Mouse (Mus musculus) CH12.LX (cell line): ENCODE measurements around the gene Ccna2. TPM values are rescaled to one million over a fixed set of nuclear protein-coding genes. Genes with fewer than 3 reads are reported as not detected.

Source experiments
- DNase-seq: peaks from one replicate; pipeline ENCODE4 v3.0.0-alpha.2; 2013; ENCODE audit errors: extremely low read depth
- H3K27ac ChIP-seq: 2 replicates; pipeline ENCODE4 v1.5.1; 2012; ENCODE audit warnings: low read depth, mild to moderate bottlenecking, control low read depth, moderate library complexity; ENCODE audit not compliant: insufficient read depth
- H3K27me3 ChIP-seq: replicated peaks from 2 replicates; pipeline ENCODE3; 2012; ENCODE audit warnings: inconsistent platforms
- H3K36me3 ChIP-seq, 2 experiments: replicated peaks in 1 of 2; 2 replicates each; pipeline versions ENCODE3 to v1.6.1; 2012; ENCODE audit warnings: inconsistent platforms in 1 of 2, low read length in 1 of 2, mild to moderate bottlenecking in 1 of 2, mixed read lengths in 1 of 2, moderate library complexity in 1 of 2; ENCODE audit not compliant: control insufficient read depth in 1 of 2, insufficient read depth in 1 of 2
- H3K4me1 ChIP-seq, 2 experiments: 2 replicates each; pipeline ENCODE4 v1.6.1; 2012; ENCODE audit warnings: inconsistent platforms in 1 of 2, moderate library complexity in 1 of 2; ENCODE audit not compliant: insufficient read depth in 2 of 2, control insufficient read depth in 1 of 2
- H3K4me2 ChIP-seq: 2 replicates; pipeline ENCODE4 v1.6.1; 2012; ENCODE audit warnings: low read depth, mild to moderate bottlenecking, control low read depth; ENCODE audit not compliant: poor library complexity, insufficient read depth, severe bottlenecking
- H3K4me3 ChIP-seq, 3 experiments: fragments of 150-350 bp in 1 of 3; sonication (generic) in 1 of 3; replicated peaks in 1 of 3; 2 replicates each; pipeline versions ENCODE3 to v1.5.1; 2011 to 2012; ENCODE audit warnings: low read depth in 2 of 3, low read length in 2 of 3, mild to moderate bottlenecking in 2 of 3, moderate library complexity in 2 of 3, control low read depth in 1 of 3, improper control_type of control experiment in 1 of 3, inconsistent platforms in 1 of 3, mixed read lengths in 1 of 3; ENCODE audit not compliant: poor library complexity in 1 of 3
- H3K79me2 ChIP-seq: replicated peaks from 2 replicates; pipeline ENCODE4 v1.6.1; 2012; ENCODE audit warnings: mild to moderate bottlenecking, moderate library complexity; ENCODE audit not compliant: control insufficient read depth, poor library complexity, insufficient read depth, severe bottlenecking; ENCODE audit errors: extremely low read depth
- H3K9ac ChIP-seq: 2 replicates; pipeline ENCODE4 v1.6.1; 2012; ENCODE audit warnings: low read depth, mild to moderate bottlenecking, control low read depth, moderate library complexity; ENCODE audit not compliant: insufficient read depth
- H3K9me3 ChIP-seq: replicated peaks from 2 replicates; pipeline ENCODE3; 2012; ENCODE audit warnings: low read length, inconsistent platforms, mixed read lengths
- CHD2 ChIP-seq: IDR thresholded peaks from 2 replicates; pipeline ENCODE4 v1.6.1; 2011; ENCODE audit warnings: low read length, improper control_type of control experiment
- CTCF ChIP-seq, 2 experiments: IDR thresholded peaks in 1 of 2; conservative IDR thresholded peaks in 1 of 2; 2 replicates each; pipeline ENCODE4 v1.5.1; 2011 to 2012; ENCODE audit warnings: low read depth in 2 of 2, low read length in 2 of 2, improper control_type of control experiment in 1 of 2, inconsistent platforms in 1 of 2, mild to moderate bottlenecking in 1 of 2, moderate library complexity in 1 of 2
- E2F4 ChIP-seq: IDR thresholded peaks from 2 replicates; pipeline ENCODE4 v1.6.1; 2011; ENCODE audit warnings: low read depth, low read length, improper control_type of control experiment; ENCODE audit not compliant: insufficient replicate concordance
- GABPA ChIP-seq: IDR thresholded peaks from 2 replicates; pipeline ENCODE4 v1.6.1; 2012; ENCODE audit warnings: low read depth, low read length, improper control_type of control experiment, inconsistent platforms; ENCODE audit not compliant: insufficient replicate concordance
- IRF4 ChIP-seq: IDR thresholded peaks from 2 replicates; pipeline ENCODE4 v1.6.1; 2014; ENCODE audit warnings: low read depth, mild to moderate bottlenecking, inconsistent platforms, low read length, improper control_type of control experiment
- JUN ChIP-seq: IDR thresholded peaks from 2 replicates; pipeline ENCODE4 v1.6.1; 2011; ENCODE audit warnings: low read depth, mild to moderate bottlenecking, low read length, improper control_type of control experiment, moderate library complexity; ENCODE audit not compliant: insufficient read depth
- JUND ChIP-seq: conservative IDR thresholded peaks from 2 replicates; pipeline ENCODE4 v1.6.1; 2011; ENCODE audit warnings: low read depth, low read length, improper control_type of control experiment
- KAT2A ChIP-seq: IDR thresholded peaks from 2 replicates; pipeline ENCODE4 v1.6.1; 2012; ENCODE audit warnings: low read length, improper control_type of control experiment, inconsistent platforms; ENCODE audit not compliant: insufficient replicate concordance
- MAX ChIP-seq: IDR thresholded peaks from 2 replicates; pipeline ENCODE4 v1.6.1; 2011; ENCODE audit warnings: low read length, improper control_type of control experiment
- MYC ChIP-seq: IDR thresholded peaks from 2 replicates; pipeline ENCODE4 v1.6.1; 2011; ENCODE audit warnings: low read depth, mild to moderate bottlenecking, improper control_type of control experiment, low read length
- NELFE ChIP-seq: IDR thresholded peaks from 2 replicates; pipeline ENCODE4 v1.6.1; 2011; ENCODE audit warnings: low read depth, low read length, improper control_type of control experiment
- PAX5 ChIP-seq: IDR thresholded peaks from 2 replicates; pipeline ENCODE4 v1.6.1; 2012; ENCODE audit warnings: low read length, inconsistent platforms, mixed read lengths
- POLR2AphosphoS2 ChIP-seq: IDR thresholded peaks from 2 replicates; pipeline ENCODE4 v1.6.1; 2011; ENCODE audit warnings: low read depth, low read length, improper control_type of control experiment
- RCOR1 ChIP-seq: conservative IDR thresholded peaks from 2 replicates; pipeline ENCODE4 v1.6.1; 2012; ENCODE audit warnings: low read depth, mild to moderate bottlenecking, inconsistent platforms, low read length, improper control_type of control experiment
- SIN3A ChIP-seq: IDR thresholded peaks from 2 replicates; pipeline ENCODE4 v1.6.1; 2012; ENCODE audit warnings: low read length, improper control_type of control experiment, inconsistent platforms
- TBP ChIP-seq: conservative IDR thresholded peaks from 2 replicates; pipeline ENCODE4 v1.6.1; 2011; ENCODE audit warnings: low read depth, low read length, improper control_type of control experiment
- UBTF ChIP-seq: IDR thresholded peaks from 2 replicates; pipeline ENCODE4 v1.6.1; 2012; ENCODE audit warnings: low read depth, mild to moderate bottlenecking, inconsistent platforms, low read length, improper control_type of control experiment, moderate library complexity
- ZC3H11A ChIP-seq: IDR thresholded peaks from 2 replicates; pipeline ENCODE4 v1.6.1; 2012; ENCODE audit warnings: low read depth, mild to moderate bottlenecking, inconsistent platforms, low read length, improper control_type of control experiment
- ZKSCAN1 ChIP-seq: IDR thresholded peaks from 2 replicates; pipeline ENCODE4 v1.6.1; 2012; ENCODE audit warnings: low read depth, inconsistent platforms, low read length, improper control_type of control experiment, borderline replicate concordance
- ZMIZ1 ChIP-seq: IDR thresholded peaks from 2 replicates; pipeline ENCODE4 v1.6.1; 2012; ENCODE audit warnings: low read depth, mild to moderate bottlenecking, inconsistent platforms, low read length, improper control_type of control experiment
- ZNF384 ChIP-seq: IDR thresholded peaks from 2 replicates; pipeline ENCODE4 v1.6.1; 2012; ENCODE audit warnings: low read depth, low read length, improper control_type of control experiment, inconsistent platforms
- dilution Hi-C: fragments of 300-500 bp; cut with MboI; formaldehyde crosslinking; loops from 2 replicates; pipeline ENCODE4 v1.14.3; 2020; ENCODE audit warnings: low sequenced_read_pairs; ENCODE audit not compliant: extremely low pct_unique_long_range_greater_than_20kb, extremely low pct_ligation_motif_present
- in situ Hi-C: fragments of 300-500 bp; cut with MboI; formaldehyde crosslinking; loops from 3 replicates; pipeline ENCODE4 v1.14.3; 2019; ENCODE audit warnings: low sequenced_read_pairs, low pct_ligation_motif_present, low pct_unique_long_range_greater_than_20kb, mixed read lengths
- polyA plus RNA-seq: library from polyadenylated mRNA; unstranded; fragments of >175 nt; gene quantifications from 2 replicates; pipeline ENCODE4 v1.2.1, GENCODE M21; 2012; ENCODE audit warnings: low read depth; ENCODE audit not compliant: insufficient read length
- total RNA-seq, 2 experiments: library from RNA; depleted of rRNA; stranded (reverse); fragments of 300-350 nt in 1 of 2; fragments of >200 nt in 1 of 2; gene quantifications; 2 replicates each; pipeline ENCODE4 v1.2.3; 2012 to 2014

Ccna2 gene
- total and polyA plus RNA-seq, 3 experiments, result 94.7 to 240 (median 148) TPM

GRCm38 (mm10) chr3:36532738-36533137 lies 39.2 kb downstream of the Ccna2 start:
- Histone ChIP-seq H3K36me3 (no peaks in the 10 kb centered on the region), H3K4me1 (peaks cover 0 to 6% of the 10 kb centered on the region in 2 experiments; a peak in 2 of 4 replicates), H3K4me2 (no peak overlapping the region), H3K4me3 (no peak overlapping the region), H3K9ac (no peak overlapping the region), H3K27ac (no peak overlapping the region), H3K27me3 (no peaks in the 10 kb centered on the region), H3K79me2 (no peaks in the 10 kb centered on the region), H3K9me3 (no peaks in the 10 kb centered on the region)
- dilution Hi-C loops (no loop called here), in situ Hi-C loops (no loop called here)
- DNase-seq, result no peak
- TF ChIP-seq E2F4 (no peak), ZC3H11A (no peak), PAX5 (no peak), JUND (no peak)

DNA sequence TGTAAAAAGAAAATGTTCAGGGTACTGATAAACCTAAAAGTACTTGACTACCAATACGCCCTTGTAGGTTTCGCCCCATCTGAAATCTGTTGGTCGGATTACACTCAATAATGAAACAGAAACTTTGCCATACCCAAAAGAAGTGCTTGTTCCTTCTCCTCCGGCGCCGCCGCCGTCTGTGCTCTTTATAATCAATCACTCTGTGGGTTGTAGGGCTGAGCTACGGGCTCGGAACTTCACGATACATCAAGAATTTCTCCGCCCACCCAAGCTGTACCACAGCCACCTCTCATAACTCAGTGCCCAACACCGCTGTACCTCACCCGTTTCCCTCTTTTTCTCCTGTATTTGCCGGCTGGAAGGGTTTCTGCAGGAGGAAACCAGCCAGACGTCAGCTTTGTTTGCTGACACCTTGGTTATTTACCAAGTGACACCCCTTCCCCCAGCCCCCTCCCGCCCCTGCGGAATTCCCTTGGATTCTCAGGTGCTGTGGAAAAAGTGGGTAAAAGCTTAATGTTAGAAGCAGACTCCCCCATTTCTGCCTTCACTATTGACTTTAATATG lies 39.9 kb downstream of the Ccna2 start:
- H3K9me3 ChIP-seq, result no peaks in the 10 kb centered on the region
- H3K36me3 ChIP-seq, result no peaks in the 10 kb centered on the region
- dilution Hi-C loops (no loop called here), in situ Hi-C loops (no loop called here)
- H3K27ac ChIP-seq, result no peak overlapping the region
- TF ChIP-seq NELFE, result no peak
- TF ChIP-seq MYC, result no peak
- no peak for TF ChIP-seq RCOR1
- TF ChIP-seq IRF4, result 0 out of 2 replicates have a peak, but pooled peaks have one; percentile 18
- no peak for TF ChIP-seq JUN
- peak overlapping the region; percentile 35; the same call in 1 of the 2 replicates for H3K9ac ChIP-seq
- DNase-seq, result no peak
- H3K79me2 ChIP-seq, result no peaks in the 10 kb centered on the region
- H3K4me1 ChIP-seq, result peaks cover 0 to 6% of the 10 kb centered on the region in 2 experiments; a peak in 2 of 4 replicates
- peak overlapping the region in 1 of 3 experiments; percentile 51 for H3K4me3 ChIP-seq
- peaks cover under 1% of the 10 kb centered on the region for H3K27me3 ChIP-seq
- H3K4me2 ChIP-seq, result peak overlapping the region; percentile 82

- peaks cover 0 to 6% of the 10 kb centered on the region in 2 experiments; a peak in 2 of 4 replicates for H3K4me1 ChIP-seq
- no peak overlapping the region for H3K9ac ChIP-seq
- no peak overlapping the region for H3K4me3 ChIP-seq
- no peak for DNase-seq
- H3K27me3 ChIP-seq, result peaks cover 7% of the 10 kb centered on the region
- dilution Hi-C loops (no loop called here), in situ Hi-C loops (no loop called here)
- H3K79me2 ChIP-seq, result no peaks in the 10 kb centered on the region
- no peak for TF ChIP-seq JUND
- TF ChIP-seq TBP, result no peak
- no peak for TF ChIP-seq SIN3A
- no peak for TF ChIP-seq ZC3H11A
- no peak for TF ChIP-seq POLR2AphosphoS2
- no peak for TF ChIP-seq ZKSCAN1
- no peak for TF ChIP-seq CTCF (conservative IDR thresholded peaks at IDR 0.05 in 1 of 2, IDR thresholded peaks at IDR 0.05 in 1 of 2; ENCODE audit: low read depth in 2 of 2, low read length in 2 of 2)
- no peak for TF ChIP-seq UBTF
- TF ChIP-seq MAX, result no peak
- TF ChIP-seq ZMIZ1, result no peak
- no peak for TF ChIP-seq CHD2
- TF ChIP-seq GABPA, result no peak
- no peak for TF ChIP-seq E2F4
- TF ChIP-seq KAT2A, result no peak
- no peak for TF ChIP-seq ZNF384
- no peak for TF ChIP-seq JUN
- H3K4me2 ChIP-seq, result no peak overlapping the region
- H3K27ac ChIP-seq, result no peak overlapping the region
- H3K9me3 ChIP-seq, result no peaks in the 10 kb centered on the region
- no peaks in the 10 kb centered on the region for H3K36me3 ChIP-seq
These were observed 40.7 kb downstream of the Ccna2 start for GRCm38 (mm10) chr3:36531242-36531641.
